Mouse (Mus musculus): ENCODE measurements around the gene Thy1. TPM values are rescaled to one million over a fixed set of nuclear protein-coding genes. Genes with fewer than 3 reads are reported as not detected.

The Thy1 gene
- total RNA-seq, 2 experiments from 2014 or later = 5.0 to 9.0 TPM

Other genes with a start within 250 kb of the Thy1 start
- 1.0 and 1.3 TPM in 2 replicates for gene Usp2, start 23.6 kb downstream of the Thy1 start, total RNA-seq (2015; ENCODE audit: low replicate concordance)
- gene Usp2, start 23.6 kb downstream of the Thy1 start, total RNA-seq (2017; ENCODE audit: low replicate concordance) = 0.28 and 5.7 TPM in 2 replicates
- not detected in 2 replicates for gene Mfrp, start 58.3 kb downstream of the Thy1 start, total RNA-seq (2015; ENCODE audit: low replicate concordance)
- gene Mfrp, start 58.3 kb downstream of the Thy1 start, total RNA-seq (2017; ENCODE audit: low replicate concordance) = not detected in 2 replicates
- 2.1 TPM in 1 of 2 replicates, not detected in the other for gene C1qtnf5, start 63.9 kb downstream of the Thy1 start, total RNA-seq (2015; ENCODE audit: low replicate concordance)
- not detected in 2 replicates for gene C1qtnf5, start 63.9 kb downstream of the Thy1 start, total RNA-seq (2017; ENCODE audit: low replicate concordance)
- gene Gm49380, start 70.1 kb downstream of the Thy1 start, total RNA-seq (2015; ENCODE audit: low replicate concordance) = not detected in 2 replicates
- not detected in 2 replicates for gene Gm49380, start 70.1 kb downstream of the Thy1 start, total RNA-seq (2017; ENCODE audit: low replicate concordance)
- 11.1 and 23.6 TPM in 2 replicates for gene Rnf26, start 70.1 kb downstream of the Thy1 start, total RNA-seq (2015; ENCODE audit: low replicate concordance)
- 13.5 and 15.6 TPM in 2 replicates for gene Rnf26, start 70.1 kb downstream of the Thy1 start, total RNA-seq (2017; ENCODE audit: low replicate concordance)
- gene Mcam, start 91.1 kb downstream of the Thy1 start, total RNA-seq (2015; ENCODE audit: low replicate concordance) = 0.77 TPM in 1 of 2 replicates, not detected in the other
- 0.60 TPM in 1 of 2 replicates, not detected in the other for gene Mcam, start 91.1 kb downstream of the Thy1 start, total RNA-seq (2017; ENCODE audit: low replicate concordance)
- 43.7 and 46.9 TPM in 2 replicates for gene Cbl, start 190.7 kb downstream of the Thy1 start, total RNA-seq (2015; ENCODE audit: low replicate concordance)
- gene Cbl, start 190.7 kb downstream of the Thy1 start, total RNA-seq (2017; ENCODE audit: low replicate concordance) = 14.6 and 35.3 TPM in 2 replicates
- not detected in 2 replicates for gene Ccdc153, start 197.3 kb downstream of the Thy1 start, total RNA-seq (2015; ENCODE audit: low replicate concordance)
- not detected in 2 replicates for gene Ccdc153, start 197.3 kb downstream of the Thy1 start, total RNA-seq (2017; ENCODE audit: low replicate concordance)
- not detected in 2 replicates for gene Pdzd3, start 208.1 kb downstream of the Thy1 start, total RNA-seq (2015; ENCODE audit: low replicate concordance)
- not detected in 2 replicates for gene Pdzd3, start 208.1 kb downstream of the Thy1 start, total RNA-seq (2017; ENCODE audit: low replicate concordance)
- gene Nlrx1, start 225.2 kb downstream of the Thy1 start, total RNA-seq (2015; ENCODE audit: low replicate concordance) = 2.7 and 5.6 TPM in 2 replicates
- 0.98 and 11.2 TPM in 2 replicates for gene Nlrx1, start 225.2 kb downstream of the Thy1 start, total RNA-seq (2017; ENCODE audit: low replicate concordance)
- gene Abcg4, start 245.2 kb downstream of the Thy1 start, total RNA-seq (2015; ENCODE audit: low replicate concordance) = 20.8 and 24.2 TPM in 2 replicates
- 18.1 and 18.8 TPM in 2 replicates for gene Abcg4, start 245.2 kb downstream of the Thy1 start, total RNA-seq (2017; ENCODE audit: low replicate concordance)

Measured in erythroblast, adult 5-6 weeks (primary cell).